Mouse (Mus musculus): Measurements from ENCODE around the gene Tbc1d10a.

DNA sequence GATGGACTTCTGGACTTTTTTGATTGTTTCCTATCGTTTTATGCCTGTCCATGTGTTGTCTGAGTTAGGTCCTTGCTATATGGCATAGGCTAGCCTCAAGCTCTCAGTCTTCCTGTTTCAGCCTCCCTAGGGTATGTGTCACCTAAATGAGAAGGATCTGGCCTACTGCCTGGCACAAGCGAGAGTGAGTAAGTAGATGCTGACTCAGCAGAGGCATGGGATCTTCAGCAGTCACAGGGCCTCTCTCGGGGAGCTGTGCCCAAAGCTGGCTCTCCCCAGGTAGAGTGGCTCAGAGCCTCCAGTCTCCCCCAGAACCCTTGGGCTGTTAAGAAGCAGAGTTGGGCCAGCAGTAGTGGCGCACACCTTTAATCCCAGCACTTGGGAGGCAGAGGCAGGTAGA, 44.2 kb upstream of the Tbc1d10a start:
- TF ChIP-seq GATA1 (IDR thresholded peaks at IDR 0.05; ENCODE audit: low read length) (no peak), TAL1 (IDR thresholded peaks at IDR 0.05; ENCODE audit: low read length) (no peak)

Data from erythroblast, embryonic 14.5 days (primary cell).